Mouse (Mus musculus): ENCODE measurements around the gene Mmel1.

Mmel1 gene

GRCm38 (mm10) chr4:154907833-154908232, 38.4 kb downstream of the Mmel1 start:
- peak; percentile 74 for DNase-seq (ENCODE audit: low spot score)

DNA sequence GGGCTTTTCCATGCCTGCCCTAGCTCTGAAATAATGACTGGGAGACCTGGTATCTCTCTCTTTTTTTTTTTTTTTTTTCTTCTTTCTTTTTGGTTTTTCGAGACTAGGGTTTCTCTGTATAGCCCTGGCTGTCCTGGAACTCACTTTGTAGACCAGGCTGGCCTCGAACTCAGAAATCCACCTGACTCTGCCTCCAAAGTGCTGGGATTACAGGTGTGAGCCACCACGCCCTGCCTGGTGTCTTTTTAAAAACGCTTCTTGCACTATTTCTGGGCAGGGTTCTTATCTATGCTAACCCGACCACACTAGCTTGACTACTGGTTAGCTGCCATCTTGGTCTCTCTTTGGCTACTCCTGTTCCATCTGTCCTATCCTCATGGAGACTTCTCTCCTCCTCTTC, 39.1 kb downstream of the Mmel1 start:
- DNase-seq (ENCODE audit: low spot score): no peak

GRCm38 (mm10) chr4:154910606-154911522, 41.5 kb downstream of the Mmel1 start:
- DNase-seq (ENCODE audit: low spot score): peak; percentile 44

DNA sequence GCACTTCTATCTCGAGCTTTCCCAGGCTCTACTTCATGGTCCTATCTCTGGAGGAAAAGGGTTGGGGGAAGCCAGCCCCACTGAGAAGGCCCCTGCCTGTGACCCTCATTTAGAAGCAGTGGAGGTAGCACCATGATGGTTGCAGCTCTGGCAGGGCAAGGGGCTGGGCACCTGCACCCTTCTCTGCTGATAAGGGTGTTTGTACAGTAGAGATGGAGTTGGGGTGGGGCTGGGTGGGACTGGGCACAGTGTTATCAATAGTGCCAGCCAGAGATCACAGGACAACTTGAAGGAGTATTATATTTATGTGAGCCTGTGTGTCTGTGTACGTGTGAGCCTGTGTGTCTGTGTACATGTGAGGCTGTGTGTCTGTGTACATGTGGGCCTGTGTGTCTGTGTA, 42.3 kb downstream of the Mmel1 start:
- DNase-seq (ENCODE audit: low spot score): no peak

DNA sequence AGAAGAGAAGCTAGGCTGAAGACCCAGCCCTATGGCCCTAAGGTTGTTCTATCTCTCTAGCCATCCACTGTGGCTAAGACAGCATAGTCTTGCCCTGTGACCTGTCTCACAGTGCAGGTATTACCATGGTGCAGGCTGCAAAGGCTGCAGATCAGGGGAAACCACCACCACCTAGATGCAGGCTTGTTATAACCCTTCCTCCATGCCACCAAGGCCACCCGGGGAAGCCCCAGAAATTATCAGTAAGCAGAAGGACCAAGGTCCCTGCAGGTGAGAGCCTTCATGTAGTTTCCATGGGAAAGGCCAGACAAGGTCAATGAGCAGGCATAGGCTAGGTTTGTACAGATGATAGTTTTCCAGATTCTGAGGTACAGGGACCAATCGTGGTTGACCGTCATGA, 44.5 kb downstream of the Mmel1 start:
- no peak for DNase-seq (ENCODE audit: low spot score)

- no peak for DNase-seq (ENCODE audit: low spot score)
Measured at GRCm38 (mm10) chr4:154914252-154914651, 44.9 kb downstream of the Mmel1 start.

DNA sequence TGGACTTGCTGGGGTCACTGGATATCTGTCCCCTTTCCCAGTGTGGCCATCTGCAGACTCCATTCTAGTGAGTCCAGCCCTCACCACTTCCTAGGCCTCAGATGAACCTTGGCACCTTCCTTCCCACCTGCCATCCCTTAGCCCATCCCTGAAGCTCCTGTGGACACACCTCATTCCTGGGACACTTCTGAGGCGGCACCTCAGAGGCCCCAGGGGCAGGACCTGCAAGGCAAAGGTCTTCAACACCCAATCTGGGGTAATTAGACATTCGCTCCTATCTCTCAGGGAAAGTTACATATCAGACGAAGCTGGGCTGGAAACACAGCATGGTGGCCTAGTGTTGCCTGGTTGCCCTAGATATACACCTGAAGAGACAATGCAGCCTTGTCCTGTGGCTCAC, 45.3 kb downstream of the Mmel1 start:
- DNase-seq (ENCODE audit: low spot score): no peak

- no peak for DNase-seq (ENCODE audit: low spot score)
Measured at GRCm38 (mm10) chr4:154915286-154915685, 45.9 kb downstream of the Mmel1 start.

DNA sequence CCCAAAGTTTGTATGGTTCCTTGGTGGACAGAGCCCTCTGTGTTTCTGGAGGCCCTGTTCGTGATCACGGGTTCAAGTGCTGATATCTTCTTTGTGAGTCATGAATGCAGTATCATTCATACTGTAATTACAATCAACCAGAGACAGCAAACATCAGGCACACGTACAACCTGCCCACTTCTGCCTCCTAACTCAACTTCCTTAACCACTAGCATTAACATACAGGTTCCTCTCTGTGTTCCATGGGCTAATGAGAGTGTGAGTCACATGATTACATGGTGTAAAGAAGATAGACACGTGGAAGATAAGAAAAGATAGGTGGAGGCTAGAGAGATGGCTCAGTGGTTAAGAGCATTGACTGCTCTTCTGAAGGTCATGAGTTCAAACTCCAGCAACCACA, 47.3 kb downstream of the Mmel1 start:
- no peak for DNase-seq (ENCODE audit: low spot score)

GRCm38 (mm10) chr4:154922291-154922690, 52.9 kb downstream of the Mmel1 start:
- no peak for DNase-seq (ENCODE audit: low spot score)

DNA sequence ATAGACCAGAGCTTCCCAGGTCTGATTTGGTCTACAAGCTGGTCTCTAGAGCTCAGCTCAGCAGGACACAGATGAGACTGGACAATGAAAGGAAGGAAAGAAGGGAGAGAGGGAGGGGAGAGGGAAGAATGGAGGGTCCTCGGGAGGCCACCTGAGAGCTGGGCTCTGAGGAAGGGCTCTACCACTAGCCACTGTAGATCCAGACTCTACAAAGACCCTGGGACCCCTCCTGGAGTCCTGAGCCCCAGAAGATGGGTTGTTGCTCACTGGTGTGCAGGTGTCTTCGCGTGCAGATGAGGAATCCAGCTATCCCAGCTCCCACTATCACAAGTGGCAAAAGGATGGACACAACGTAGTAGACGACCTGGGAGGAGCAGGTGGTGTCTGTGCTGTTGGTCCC, 53.5 kb downstream of the Mmel1 start:
- DNase-seq (ENCODE audit: low spot score): no peak

- no peak for DNase-seq (ENCODE audit: low spot score)
Measured at GRCm38 (mm10) chr4:154925413-154925812, 56.0 kb downstream of the Mmel1 start.

DNA sequence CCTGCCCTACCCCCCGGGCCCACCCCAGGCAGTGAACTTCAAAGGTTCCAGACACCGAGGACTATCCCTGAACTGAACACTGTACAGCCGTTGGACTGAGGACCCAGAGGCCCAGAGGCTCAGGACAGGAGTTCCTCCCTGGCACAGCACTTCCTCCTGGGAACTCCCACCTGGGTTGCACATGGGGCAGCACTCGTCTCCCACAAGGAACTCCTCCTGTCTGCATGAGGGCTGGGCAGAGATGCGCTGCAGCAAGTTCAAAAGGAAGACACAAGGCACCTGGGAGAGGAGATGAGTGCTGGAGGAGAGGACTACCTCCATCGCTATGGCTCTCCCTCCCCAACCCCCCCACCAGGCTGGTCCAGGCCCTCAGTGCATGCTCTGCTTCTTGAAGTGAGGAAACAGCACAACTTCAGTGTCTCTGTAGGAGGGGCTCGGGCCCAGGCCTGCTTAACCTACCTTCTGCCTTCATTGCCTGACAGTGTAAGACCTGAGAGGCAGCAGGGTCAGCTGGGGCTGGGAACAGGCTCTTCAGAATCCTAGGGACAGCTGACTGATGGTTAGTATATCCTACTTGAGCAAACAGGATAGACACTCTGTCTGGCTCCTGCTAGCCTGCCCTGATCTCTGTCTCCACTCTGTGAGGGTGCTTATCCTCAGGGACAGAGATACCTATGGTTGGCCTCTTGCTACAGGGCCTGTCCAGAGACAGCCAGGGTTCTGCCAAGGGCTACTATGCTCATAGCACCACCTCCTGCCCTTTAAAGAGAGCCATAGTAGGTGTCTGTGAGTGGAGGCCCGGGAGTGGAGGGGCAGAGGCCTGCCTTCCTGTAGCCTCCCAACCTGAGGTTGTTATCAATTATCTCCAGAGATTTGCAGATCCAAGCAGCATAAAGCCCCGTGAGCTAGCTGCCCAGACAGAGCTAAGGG, 57.8 kb downstream of the Mmel1 start:
- no peak for DNase-seq (ENCODE audit: low spot score)

- DNase-seq (ENCODE audit: low spot score): no peak
Measured at GRCm38 (mm10) chr4:154927899-154928337, 58.5 kb downstream of the Mmel1 start.

- no peak for DNase-seq (ENCODE audit: low spot score)
Measured at GRCm38 (mm10) chr4:154928395-154929087, 59.2 kb downstream of the Mmel1 start, which contains the start of gene Tnfrsf14. TSS of gene Tnfrsf14 (minus strand) at chr4:154928563.

DNA sequence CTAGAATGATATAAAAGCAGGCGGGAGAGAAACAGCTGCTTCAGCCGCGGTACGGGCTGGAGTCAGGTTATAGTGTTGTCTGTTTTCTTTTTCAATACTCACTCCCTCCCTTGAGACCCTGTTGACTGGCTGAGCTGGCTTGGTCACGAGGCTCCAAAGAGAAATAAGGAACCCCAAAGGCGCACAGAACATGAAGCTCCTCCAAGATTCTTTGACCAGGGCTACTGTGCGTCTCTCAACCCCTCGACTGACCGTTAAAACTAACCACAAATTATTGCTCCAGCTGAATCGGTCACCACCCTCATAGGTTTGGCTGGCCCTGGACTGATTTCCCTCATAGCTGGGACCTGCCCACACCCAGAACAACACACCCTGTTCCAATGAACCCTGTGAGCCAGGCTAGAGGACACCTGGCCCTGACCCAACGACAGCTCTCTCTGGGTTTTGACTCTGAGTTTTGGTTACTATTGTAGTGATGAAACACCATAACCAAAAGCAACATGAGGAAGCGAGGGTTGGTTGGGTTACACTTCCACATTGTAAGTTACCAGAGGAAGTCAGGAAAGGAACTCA, 59.8 kb downstream of the Mmel1 start:
- no peak for DNase-seq (ENCODE audit: low spot score)

DNA sequence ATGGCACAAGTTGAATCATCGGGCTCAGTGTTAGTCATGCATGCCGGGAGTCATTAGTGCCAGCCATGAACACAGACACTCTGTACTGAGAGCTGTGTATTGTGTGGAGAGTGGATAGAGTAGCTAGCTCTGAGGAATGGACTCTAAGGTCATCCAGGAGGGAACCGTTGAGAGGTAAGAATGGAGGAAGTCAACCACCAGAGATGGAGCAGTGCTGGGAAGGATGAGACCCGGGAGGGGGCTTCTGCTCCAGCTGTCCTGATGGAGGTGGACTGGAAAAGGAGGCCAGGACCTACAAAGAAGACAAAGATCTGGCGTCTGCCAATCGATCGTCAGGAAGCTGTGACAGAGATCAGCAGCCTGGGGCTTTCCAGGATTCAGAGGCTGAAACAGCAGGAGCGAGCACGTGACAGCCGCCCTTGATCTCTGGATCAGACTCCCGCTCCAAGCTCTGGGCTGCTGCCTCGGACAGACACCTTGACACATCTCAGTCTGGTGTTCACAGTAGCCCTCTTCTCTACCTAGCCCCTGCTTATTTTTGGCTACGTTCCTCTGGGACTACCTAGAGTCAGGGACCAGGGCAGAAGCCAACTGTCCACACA, 64.0 kb downstream of the Mmel1 start:
- DNase-seq (ENCODE audit: low spot score): no peak

DNA sequence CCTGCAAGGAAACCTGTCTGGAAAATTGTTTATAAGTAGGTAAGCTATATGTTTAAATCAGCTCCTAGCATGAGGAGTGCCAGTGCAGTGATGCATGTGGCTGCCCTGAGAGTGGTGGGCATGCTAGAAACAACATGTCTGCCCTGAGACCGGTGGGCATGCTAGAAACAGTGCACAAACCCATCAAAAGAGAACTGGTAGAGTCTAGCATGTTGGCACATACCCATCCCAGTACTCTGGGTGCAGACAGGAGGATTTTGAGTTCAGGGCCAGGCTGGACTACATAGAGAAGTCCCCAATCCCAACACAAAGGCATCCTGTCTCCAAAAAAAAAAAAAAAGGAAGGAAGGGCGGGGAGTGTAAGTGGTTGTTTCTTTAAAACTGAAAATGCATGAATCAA, 65.4 kb downstream of the Mmel1 start:
- DNase-seq (ENCODE audit: low spot score): no peak

DNA sequence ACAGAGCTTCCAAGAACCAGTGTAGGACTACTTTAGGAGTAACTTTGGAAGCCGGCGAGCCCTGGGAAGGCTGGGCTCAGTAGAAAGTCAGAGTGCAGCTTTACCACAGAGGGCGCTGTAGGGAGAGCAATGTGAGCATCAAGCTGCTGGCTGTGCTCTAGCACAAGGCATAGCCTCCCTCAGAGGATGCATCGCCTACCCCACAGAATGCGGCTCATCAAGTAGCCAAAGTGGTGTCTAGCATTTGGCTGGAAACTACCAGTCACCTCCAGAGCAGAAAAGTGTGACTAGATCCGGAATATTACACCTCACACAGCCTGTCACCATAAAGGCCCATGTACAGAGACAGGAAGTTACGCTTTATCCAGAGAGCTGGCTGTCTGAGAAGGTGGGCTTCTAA, 66.4 kb downstream of the Mmel1 start:
- DNase-seq (ENCODE audit: low spot score): no peak

DNA sequence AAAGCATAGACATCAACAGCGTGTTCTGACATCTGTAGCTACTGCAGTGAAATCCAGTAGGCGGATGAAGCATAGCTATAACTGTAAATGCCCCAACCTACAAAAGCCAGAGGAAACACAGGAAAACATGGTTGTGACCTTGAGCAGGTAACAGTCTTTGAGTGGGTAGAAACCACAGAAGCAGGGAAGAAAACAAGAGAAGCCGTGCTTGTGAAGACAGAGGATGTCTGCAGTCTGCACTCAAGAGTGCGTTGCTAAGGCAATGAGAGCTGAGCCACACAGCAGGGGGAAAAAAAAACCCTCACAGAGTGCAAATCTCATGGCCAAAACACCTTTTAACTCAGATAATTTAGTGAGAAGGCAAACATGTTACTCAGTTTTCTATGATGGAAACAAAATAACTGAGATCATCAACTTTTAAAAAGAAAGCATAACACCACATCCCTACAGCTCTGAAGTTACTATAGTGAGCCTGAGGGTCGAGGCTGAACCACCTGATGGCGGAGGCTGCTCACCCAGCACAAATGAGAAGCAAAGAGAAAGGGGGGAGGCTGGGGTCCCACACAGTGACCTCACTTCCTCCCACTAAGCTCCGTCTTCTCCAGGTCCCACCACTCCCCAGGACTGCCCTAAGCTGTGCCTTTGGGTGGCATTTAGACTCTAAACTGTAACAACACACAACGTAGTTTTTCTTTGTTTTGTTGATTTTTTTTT, 67.3 kb downstream of the Mmel1 start:
- no peak for DNase-seq (ENCODE audit: low spot score)

DNA sequence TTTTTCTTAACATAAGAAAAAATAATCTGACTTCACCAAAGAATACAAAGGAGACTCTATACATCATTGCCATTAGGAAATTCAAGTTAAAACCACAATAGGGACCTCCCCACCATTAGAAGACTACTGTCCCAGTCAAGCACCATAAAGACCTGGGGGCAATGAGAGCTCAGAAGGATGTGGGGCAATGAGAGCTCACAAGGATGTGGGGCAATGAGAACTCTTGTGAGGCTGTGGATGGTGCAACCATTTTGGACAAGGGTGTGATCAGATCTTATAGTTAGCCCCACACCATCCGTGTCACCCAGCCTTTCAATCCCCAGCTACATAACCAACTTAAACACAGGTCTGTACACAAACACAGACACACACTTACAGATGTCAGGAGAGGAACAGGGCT, 68.4 kb downstream of the Mmel1 start:
- DNase-seq (ENCODE audit: low spot score): no peak
